Mouse (Mus musculus) mouse embryonic stem cell (cell line): ENCODE data around the gene Vldlr.

Source experiments
- in situ Hi-C, 2 experiments: fragments of 300-500 bp; cut with MboI; formaldehyde crosslinking; loops; 1 replicate in 1 of 2; 3 replicates in 1 of 2; pipeline ENCODE4 v1.14.3; 2019 to 2020; ENCODE audit warnings: low sequenced_read_pairs in 2 of 2, low pct_unique_long_range_greater_than_20kb in 1 of 2, mixed read lengths in 1 of 2; ENCODE audit not compliant: unreplicated experiment in 1 of 2

The Vldlr gene

DNA sequence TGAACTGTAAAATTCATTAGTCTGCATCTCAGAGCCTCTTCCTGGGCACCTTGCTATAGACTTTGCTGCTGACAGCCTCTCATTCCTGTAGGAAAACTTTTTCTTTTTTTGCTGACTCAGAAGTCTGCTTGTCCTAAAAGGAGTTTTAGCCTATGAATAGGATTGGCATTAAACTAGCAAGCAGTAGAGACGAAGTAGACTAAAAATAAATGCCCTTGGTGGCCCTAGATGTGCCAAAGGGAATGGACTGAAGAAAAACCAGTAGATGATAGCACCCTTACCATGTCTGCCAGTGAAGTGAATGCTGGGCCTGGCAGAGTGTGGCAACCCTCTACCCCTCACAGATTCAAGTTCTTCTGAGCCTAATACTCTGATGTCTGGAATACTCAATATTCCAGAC, 8.1 kb downstream of the Vldlr start:
- in situ Hi-C loops: no loop called here

DNA sequence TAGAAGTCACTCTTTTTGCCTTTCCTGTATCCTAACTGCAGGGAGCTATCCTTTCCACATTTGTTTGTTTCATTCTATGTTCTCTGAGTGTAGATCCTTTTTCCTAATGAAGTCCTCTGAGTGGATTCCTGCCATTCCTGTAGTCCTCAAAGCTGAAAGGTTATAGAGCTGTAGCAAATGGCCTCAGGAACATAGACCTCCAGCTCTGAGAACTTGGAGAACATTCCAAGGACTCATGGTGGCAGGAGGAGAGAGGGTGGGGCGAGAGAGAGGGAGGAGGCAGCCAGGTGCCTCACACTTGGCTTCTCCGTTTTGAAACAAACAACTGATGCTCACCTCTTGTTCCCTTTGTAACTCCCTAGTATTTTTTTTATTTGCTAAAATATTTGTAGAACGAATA, 10.3 kb downstream of the Vldlr start:
- in situ Hi-C loops: no loop called here

DNA sequence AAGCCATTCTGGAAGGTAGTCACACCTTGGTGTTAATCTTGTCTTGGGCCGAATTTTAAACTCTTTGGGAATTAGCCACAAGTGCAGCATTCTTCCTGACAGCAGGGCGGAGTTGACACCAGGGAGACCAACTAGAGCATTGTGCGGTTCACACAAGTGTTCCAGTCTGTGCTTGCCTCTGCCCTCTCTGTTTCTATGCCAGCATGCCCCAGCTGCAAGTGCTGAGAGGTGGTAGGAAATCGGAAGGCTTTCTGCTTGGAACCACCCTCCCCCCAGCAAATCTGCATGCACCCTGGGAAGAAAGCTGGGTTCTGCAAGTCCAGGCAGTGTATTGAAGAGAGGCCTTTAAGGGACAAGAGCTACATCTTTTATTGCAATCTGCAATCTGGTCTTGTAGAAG, 10.8 kb downstream of the Vldlr start:
- in situ Hi-C loops: no loop called here

DNA sequence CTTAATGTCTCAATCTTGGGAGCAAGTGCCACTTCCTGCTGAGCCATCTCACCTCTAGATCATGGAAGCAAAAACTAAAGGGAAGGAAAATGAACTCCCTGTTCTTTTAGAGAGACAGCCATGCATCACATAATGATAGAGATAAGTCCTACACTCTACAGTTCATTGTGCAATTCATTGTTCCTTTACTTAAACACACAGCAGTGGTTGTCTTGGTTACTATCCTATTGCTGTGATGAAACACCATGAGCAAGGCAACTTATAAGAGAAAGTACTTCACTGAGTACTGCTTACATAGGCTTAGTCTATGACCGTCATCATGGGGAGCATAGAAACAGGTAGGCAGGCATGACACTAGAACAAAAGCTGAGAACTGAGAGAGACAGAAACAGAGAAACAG, 12.0 kb downstream of the Vldlr start:
- in situ Hi-C loops: no loop called here

GRCm38 (mm10) chr19:27233386-27233785, 17.1 kb downstream of the Vldlr start:
- in situ Hi-C loops: no loop called here

DNA sequence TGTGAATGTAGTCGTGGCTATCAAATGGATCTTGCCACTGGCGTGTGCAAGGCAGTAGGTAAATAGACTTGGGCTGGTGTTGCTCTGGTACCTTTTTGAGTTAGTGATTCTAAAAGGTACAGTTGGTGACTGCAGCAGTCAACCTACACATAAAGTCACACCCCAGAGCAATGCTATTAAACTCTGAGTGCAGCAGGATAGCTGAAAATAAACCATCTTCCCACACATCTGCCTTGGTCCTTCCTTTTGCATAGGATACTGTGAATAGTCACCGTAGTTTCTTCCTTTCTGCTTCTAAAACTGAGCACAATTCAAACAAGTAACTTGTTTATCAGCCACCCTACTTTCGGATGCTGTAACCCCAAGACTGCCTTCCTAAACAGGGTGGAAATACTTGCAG, 23.6 kb downstream of the Vldlr start:
- in situ Hi-C loops: no loop called here

DNA sequence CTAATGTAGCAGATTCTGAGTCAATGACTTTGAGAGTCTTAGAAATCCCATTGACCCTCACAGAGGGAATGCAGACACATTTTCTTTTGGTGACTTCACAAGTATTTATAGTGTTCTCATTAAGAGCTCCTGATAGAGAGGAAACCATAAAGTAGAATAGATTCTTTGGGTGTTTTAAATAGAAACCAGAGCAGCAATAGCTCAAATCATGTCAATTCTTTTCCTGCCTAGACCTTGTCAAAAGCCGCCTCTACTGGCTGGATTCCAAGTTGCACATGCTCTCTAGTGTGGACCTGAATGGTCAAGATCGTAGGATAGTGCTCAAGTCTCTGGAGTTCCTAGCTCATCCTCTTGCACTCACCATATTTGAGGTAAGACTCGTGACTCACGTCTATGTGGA, 27.2 kb downstream of the Vldlr start:
- in situ Hi-C loops: no loop called here

DNA sequence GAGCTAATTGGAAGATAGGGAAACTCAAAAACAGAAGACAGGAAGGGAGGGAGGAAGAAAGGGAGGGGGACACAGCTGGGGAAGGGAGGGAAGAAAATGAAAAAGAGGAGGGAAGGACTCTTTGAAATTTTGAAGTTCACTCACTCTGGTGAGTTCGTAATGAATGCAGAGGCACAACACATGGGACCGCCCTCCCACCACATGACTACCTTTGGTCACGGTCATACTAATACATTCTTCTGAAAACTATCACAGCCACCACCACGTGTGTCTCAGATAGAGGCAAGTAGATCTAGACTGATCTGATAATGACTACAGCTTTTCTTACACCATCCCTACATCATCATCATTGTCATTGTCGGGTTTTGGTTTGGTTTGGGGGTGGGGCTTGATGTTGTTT, 38.5 kb downstream of the Vldlr start:
- in situ Hi-C loops: no loop called here

DNA sequence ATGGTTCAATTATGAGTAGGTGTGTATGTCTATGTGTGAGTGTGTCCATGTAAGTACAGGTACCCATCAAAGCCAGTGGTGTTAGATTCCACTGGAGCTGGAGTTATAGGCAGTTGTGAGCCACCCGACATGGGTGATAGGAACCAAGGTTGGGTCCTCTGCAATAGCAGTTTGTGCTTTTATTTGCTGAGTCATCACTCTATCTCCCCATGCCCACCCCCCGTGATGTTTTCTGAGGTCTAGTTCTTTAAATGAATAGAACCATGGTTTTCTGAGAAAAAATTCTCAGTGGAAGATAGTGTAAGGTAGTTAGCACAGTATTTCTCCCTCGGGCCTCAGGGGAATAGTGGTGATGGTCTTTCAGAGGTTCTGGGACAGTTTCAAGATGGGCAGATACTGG, 39.4 kb downstream of the Vldlr start:
- in situ Hi-C loops: no loop called here

DNA sequence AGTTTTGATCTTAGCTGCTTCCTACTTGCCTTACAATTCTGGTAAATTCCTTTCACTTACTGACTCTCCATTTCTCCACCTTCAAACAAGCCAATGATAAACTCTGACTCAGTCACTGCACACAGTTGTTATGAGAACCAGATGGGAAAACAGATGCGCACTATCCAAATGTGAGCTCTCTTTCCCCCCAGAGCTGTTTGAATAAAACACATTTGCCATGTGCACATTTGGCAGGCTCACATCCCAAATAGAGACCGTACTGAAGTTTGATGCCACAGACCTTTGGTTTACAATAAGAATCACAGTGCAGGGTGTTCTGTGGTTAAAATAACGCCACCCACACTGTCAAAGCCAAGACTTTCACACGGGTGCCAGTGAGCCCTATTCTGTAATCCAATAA, 43.8 kb downstream of the Vldlr start:
- in situ Hi-C loops: no loop called here

DNA sequence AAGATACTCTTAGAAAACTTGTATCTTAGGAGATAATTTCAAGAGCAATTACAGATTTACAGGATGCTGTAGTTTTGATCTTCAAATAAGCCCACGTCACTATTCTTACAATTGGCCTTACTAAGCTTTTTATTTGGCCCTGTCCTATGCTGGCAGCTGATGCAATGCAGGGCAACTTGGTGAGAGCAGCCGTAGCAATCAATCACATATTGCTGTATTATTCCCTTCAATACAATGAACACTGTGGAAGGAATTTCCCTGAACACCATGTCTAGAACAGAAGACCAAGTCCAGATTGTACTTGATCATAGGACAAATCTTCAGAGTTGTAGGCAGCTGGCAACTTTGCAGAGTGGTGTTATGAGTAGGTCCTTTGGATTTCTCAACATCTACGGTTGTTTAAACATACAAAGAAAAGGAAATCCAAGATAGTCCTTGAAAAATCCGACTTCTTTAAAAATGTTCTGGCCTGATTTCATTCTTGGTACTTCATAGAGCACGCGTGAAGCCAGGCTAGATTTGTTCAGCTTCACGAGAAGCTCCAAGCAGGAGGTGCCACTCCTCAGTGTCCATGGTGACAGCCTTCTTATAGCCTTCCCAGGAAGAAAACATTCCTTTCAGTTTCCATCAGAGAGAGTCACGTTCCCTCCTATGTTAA, 44.5 kb downstream of the Vldlr start:
- in situ Hi-C loops: no loop called here

GRCm38 (mm10) chr19:27262141-27262540, 45.9 kb downstream of the Vldlr start:
- in situ Hi-C loops: no loop called here

GRCm38 (mm10) chr19:27273385-27273784, 57.1 kb downstream of the Vldlr start:
- in situ Hi-C loops: no loop called here

- in situ Hi-C loops: no loop called here
These were observed 58.1 kb downstream of the Vldlr start for GRCm38 (mm10) chr19:27274382-27274781.

DNA sequence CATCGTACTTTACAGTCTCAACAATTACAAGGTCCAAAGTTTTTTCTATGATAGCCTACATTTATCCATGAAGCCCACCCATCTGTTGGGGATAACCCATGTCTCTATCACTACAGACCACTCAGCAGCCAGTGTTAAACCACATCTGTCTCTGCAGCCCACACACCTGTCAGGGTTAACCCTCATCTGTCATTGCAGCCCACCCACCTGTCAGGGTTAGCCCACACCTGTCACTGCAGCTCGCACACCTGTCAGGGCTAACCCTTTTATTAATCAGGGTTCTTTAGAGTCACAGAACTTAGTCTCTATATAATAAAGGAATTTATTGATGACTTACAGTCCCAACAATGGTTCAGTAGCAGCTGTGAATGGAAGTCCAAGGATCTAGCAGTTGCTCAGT, 62.9 kb downstream of the Vldlr start:
- in situ Hi-C loops: no loop called here
